In the genomic region with DNA sequence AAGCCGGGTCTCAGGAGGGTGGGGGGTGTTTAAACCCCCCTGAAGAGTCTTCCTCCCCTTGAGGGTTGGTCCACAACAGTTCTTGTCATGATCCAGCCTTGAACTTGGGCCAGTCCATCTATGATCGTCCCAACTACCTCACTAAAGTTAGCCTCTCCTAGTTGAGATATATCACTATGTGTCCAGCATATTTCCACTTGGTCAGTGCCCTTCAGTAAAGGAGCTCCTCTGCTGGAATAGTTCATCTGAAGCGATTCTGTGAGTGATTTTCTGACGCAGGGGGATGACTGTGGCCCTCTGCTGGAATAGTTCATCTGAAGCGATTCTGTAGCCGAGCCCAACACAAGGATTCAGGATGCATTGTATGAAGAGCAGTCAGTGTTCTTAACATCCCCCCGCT, we compare ENCODE assay signal across 8 mouse cellular contexts. TPM values are rescaled to one million over a fixed set of nuclear protein-coding genes. Genes with fewer than 3 reads are reported as not detected.
DNase-seq lines count a peak whose midpoint lies in the region; ATAC-seq lines count a peak whose summit lies in the region.

No protein-coding gene starts in this region.

- no peaks in the 10 kb centered on the region for H3K27me3 ChIP-seq in forebrain, embryonic 13.5 days
- H3K27me3 ChIP-seq in forebrain, embryonic 14.5 days (replicated peaks; ENCODE audit: control insufficient read depth, insufficient read depth, low read length): no peaks in the 10 kb centered on the region
- no peaks in the 10 kb centered on the region for H3K27me3 ChIP-seq in neural tube, embryonic 12.5 days (replicated peaks)
- H3K27me3 ChIP-seq in hindbrain, embryonic 15.5 days: no peaks in the 10 kb centered on the region
- H3K27me3 ChIP-seq in splenic B cell, adult 2 months (ENCODE audit: control insufficient read depth, insufficient read depth, low read length, poor library complexity, severe bottlenecking): no peaks in the 10 kb centered on the region

- H3K36me3 ChIP-seq in forebrain, embryonic 13.5 days (ENCODE audit: poor library complexity, severe bottlenecking): peaks cover 50% of the 10 kb centered on the region
- peaks cover 37% of the 10 kb centered on the region for H3K36me3 ChIP-seq in forebrain, embryonic 14.5 days (ENCODE audit: control insufficient read depth, insufficient read depth, low read length)
- H3K36me3 ChIP-seq in neural tube, embryonic 12.5 days: peaks cover 32% of the 10 kb centered on the region
- H3K36me3 ChIP-seq in hindbrain, embryonic 15.5 days: peaks cover 34% of the 10 kb centered on the region
- H3K36me3 ChIP-seq in splenic B cell, adult 2 months (ENCODE audit: control insufficient read depth, insufficient read depth, low read length, poor library complexity, severe bottlenecking): peaks cover 2% of the 10 kb centered on the region

- H3K27ac ChIP-seq in forebrain, embryonic 13.5 days: no peak overlapping the region
- H3K27ac ChIP-seq in forebrain, embryonic 14.5 days (ENCODE audit: low read depth, low read length): no peak overlapping the region
- no peak overlapping the region for H3K27ac ChIP-seq in neural tube, embryonic 12.5 days
- H3K27ac ChIP-seq in hindbrain, embryonic 15.5 days (replicated peaks): peak overlapping the region; percentile 58; the same call in 1 of the 2 replicates

- no peaks in the 10 kb centered on the region for H3K4me1 ChIP-seq in forebrain, embryonic 13.5 days
- H3K4me1 ChIP-seq in forebrain, embryonic 14.5 days (ENCODE audit: control insufficient read depth, insufficient read depth, low read length): no peaks in the 10 kb centered on the region
- no peaks in the 10 kb centered on the region for H3K4me1 ChIP-seq in neural tube, embryonic 12.5 days
- no peaks in the 10 kb centered on the region for H3K4me1 ChIP-seq in hindbrain, embryonic 15.5 days (replicated peaks)

- H3K9ac ChIP-seq in forebrain, embryonic 13.5 days: no peak overlapping the region
- H3K9ac ChIP-seq in forebrain, embryonic 14.5 days (ENCODE audit: low read length): no peak overlapping the region
- no peak overlapping the region for H3K9ac ChIP-seq in neural tube, embryonic 12.5 days
- H3K9ac ChIP-seq in hindbrain, embryonic 15.5 days: no peak overlapping the region

- intact Hi-C loops in left cerebral cortex, postnatal 36 days (cut with DNase I): no loop called here

- 69% methylated on average over 7 of the region's 7 CpGs for WGBS in forebrain, embryonic 13.5 days
- 39% methylated on average over 7 of the region's 7 CpGs for WGBS in forebrain, embryonic 14.5 days
- 61% methylated on average over 7 of the region's 7 CpGs for WGBS in neural tube, embryonic 12.5 days
- 62% methylated on average over 7 of the region's 7 CpGs for WGBS in hindbrain, embryonic 15.5 days

- peaks cover 17% of the 10 kb centered on the region for H3K9me3 ChIP-seq in forebrain, embryonic 13.5 days (replicated peaks)
- H3K9me3 ChIP-seq in forebrain, embryonic 14.5 days (replicated peaks; ENCODE audit: control insufficient read depth, low read length): peaks cover 4% of the 10 kb centered on the region; the same call in 1 of the 2 replicates
- peaks cover 16% of the 10 kb centered on the region for H3K9me3 ChIP-seq in neural tube, embryonic 12.5 days
- peaks cover 16% of the 10 kb centered on the region for H3K9me3 ChIP-seq in hindbrain, embryonic 15.5 days

- H3K4me2 ChIP-seq in forebrain, embryonic 13.5 days: peak overlapping the region; percentile 45
- no peak overlapping the region for H3K4me2 ChIP-seq in forebrain, embryonic 14.5 days (ENCODE audit: low read length)
- H3K4me2 ChIP-seq in neural tube, embryonic 12.5 days (replicated peaks): peak overlapping the region; percentile 29
- peak overlapping the region; percentile 39 for H3K4me2 ChIP-seq in hindbrain, embryonic 15.5 days

- no peak for ATAC-seq in forebrain, embryonic 13.5 days
- ATAC-seq in forebrain, embryonic 14.5 days: no peak
- no peak for ATAC-seq in neural tube, embryonic 12.5 days (ENCODE audit: low FRiP score, low read depth)
- no peak for ATAC-seq in hindbrain, embryonic 15.5 days (ENCODE audit: low FRiP score, low read depth)

- no peak overlapping the region for H3K4me3 ChIP-seq in forebrain, embryonic 13.5 days
- no peak overlapping the region for H3K4me3 ChIP-seq in forebrain, embryonic 14.5 days (ENCODE audit: low read depth, low read length)
- no peak overlapping the region for H3K4me3 ChIP-seq in neural tube, embryonic 12.5 days
- no peak overlapping the region for H3K4me3 ChIP-seq in hindbrain, embryonic 15.5 days

- no peak for DNase-seq in forebrain, embryonic 14.5 days (ENCODE audit: low spot score)
- DNase-seq in neural tube, embryonic 10.5 days (ENCODE audit: extremely low spot score, low spot score): no peak
- peak; percentile 5 for DNase-seq in splenic B cell, adult 2 months (ENCODE audit: low read depth, low spot score)
- DNase-seq in left cerebral cortex, postnatal 36 days (ENCODE audit: low spot score in 2 of 2): no peak
- DNase-seq in spleen, postnatal 36 days (ENCODE audit: low spot score in 2 of 2): no peak

RNA-seq across cellular contexts. Expression of a gene that starts 0.5 kb away (rescaled TPM):
- 2.2 and 3.4 TPM in 2 replicates for polyA plus RNA-seq in forebrain, embryonic 13.5 days (2015; fragmentation: Nextera tagmentation; extraction: Ambion mirVana)
- polyA plus RNA-seq in forebrain, embryonic 14.5 days (2014; fragmentation: Nextera tagmentation; extraction: Ambion mirVana): 1.7 and 4.5 TPM in 2 replicates
- polyA plus RNA-seq in neural tube, embryonic 12.5 days (2016; fragmentation: Nextera tagmentation; extraction: Ambion mirVana): 1.9 and 2.7 TPM in 2 replicates
- polyA plus RNA-seq in hindbrain, embryonic 15.5 days (2015; fragmentation: Nextera tagmentation; extraction: Ambion mirVana): 4.3 and 4.5 TPM in 2 replicates
- total RNA-seq in left cerebral cortex, postnatal 36 days (2021): 10 to 100 TPM; 21.0 to 24.1 TPM

RNA-seq across cellular contexts. Expression of a gene that starts 0.8 kb away (rescaled TPM):
- 1.9 and 2.2 TPM in 2 replicates for polyA plus RNA-seq in forebrain, embryonic 13.5 days (2015; fragmentation: Nextera tagmentation; extraction: Ambion mirVana)
- polyA plus RNA-seq in forebrain, embryonic 14.5 days (2014; fragmentation: Nextera tagmentation; extraction: Ambion mirVana): 0.40 and 4.1 TPM in 2 replicates
- polyA plus RNA-seq in neural tube, embryonic 12.5 days (2016; fragmentation: Nextera tagmentation; extraction: Ambion mirVana): 1.1 and 2.1 TPM in 2 replicates
- 1.3 and 2.1 TPM in 2 replicates for polyA plus RNA-seq in hindbrain, embryonic 15.5 days (2015; fragmentation: Nextera tagmentation; extraction: Ambion mirVana)
- 1 to 10 TPM; 1.7 to 3.5 TPM for total RNA-seq in left cerebral cortex, postnatal 36 days (2021)

RNA-seq across cellular contexts. Expression of a gene that starts 24.8 kb away (rescaled TPM):
- 113 and 118 TPM in 2 replicates for polyA plus RNA-seq in forebrain, embryonic 13.5 days (2015; fragmentation: Nextera tagmentation; extraction: Ambion mirVana)
- polyA plus RNA-seq in forebrain, embryonic 14.5 days (2014; fragmentation: Nextera tagmentation; extraction: Ambion mirVana): 110 and 125 TPM in 2 replicates
- 102 and 108 TPM in 2 replicates for polyA plus RNA-seq in neural tube, embryonic 12.5 days (2016; fragmentation: Nextera tagmentation; extraction: Ambion mirVana)
- 82.7 and 84.3 TPM in 2 replicates for polyA plus RNA-seq in hindbrain, embryonic 15.5 days (2015; fragmentation: Nextera tagmentation; extraction: Ambion mirVana)
- 10 to 100 TPM; 22.7 to 28.8 TPM for total RNA-seq in left cerebral cortex, postnatal 36 days (2021)

RNA-seq across cellular contexts. Expression of a gene that starts 59.0 kb away (rescaled TPM):
- polyA plus RNA-seq in forebrain, embryonic 13.5 days (2015; fragmentation: Nextera tagmentation; extraction: Ambion mirVana): 178 and 207 TPM in 2 replicates
- 141 and 148 TPM in 2 replicates for polyA plus RNA-seq in forebrain, embryonic 14.5 days (2014; fragmentation: Nextera tagmentation; extraction: Ambion mirVana)
- 116 and 156 TPM in 2 replicates for polyA plus RNA-seq in neural tube, embryonic 12.5 days (2016; fragmentation: Nextera tagmentation; extraction: Ambion mirVana)
- polyA plus RNA-seq in hindbrain, embryonic 15.5 days (2015; fragmentation: Nextera tagmentation; extraction: Ambion mirVana): 135 and 144 TPM in 2 replicates
- total RNA-seq in left cerebral cortex, postnatal 36 days (2021): 100 to 1,000 TPM; 100 to 106 TPM
